Mouse (Mus musculus) kidney, postnatal 14 days (tissue): ENCODE measurements around the gene Rsph6a.

ENCODE experiments used
- DNase-seq: peaks from one replicate; pipeline ENCODE4 v3.0.0; 2022; ENCODE audit warnings: mixed read lengths

Rsph6a gene

GRCm38 (mm10) chr7:19107436-19107835 is 52.9 kb downstream of the Rsph6a start:
- no peak for DNase-seq

GRCm38 (mm10) chr7:19109565-19109964 is 55.1 kb downstream of the Rsph6a start:
- no peak for DNase-seq

GRCm38 (mm10) chr7:19118028-19118771 is 63.7 kb downstream of the Rsph6a start, which contains the start of gene Gm4969:
Gm4969 (minus strand) TSS chr7:19118368.
- peak; percentile 69 for DNase-seq

- DNase-seq: no peak
These were observed 64.6 kb downstream of the Rsph6a start for GRCm38 (mm10) chr7:19119083-19119482.

- peak; percentile 96 for DNase-seq
These were observed 65.3 kb downstream of the Rsph6a start, which contains the start of gene Fbxo46 for GRCm38 (mm10) chr7:19119631-19120429. Fbxo46 (plus strand) TSS chr7:19119859.

- peak; percentile 65 for DNase-seq
These were observed 67.2 kb downstream of the Rsph6a start for GRCm38 (mm10) chr7:19121686-19122085.
